Mouse (Mus musculus) bone marrow macrophage, adult 2 months (primary cell): ENCODE measurements at regions not wholly inside any gene's neighbourhood (a gene's known extent, or its start where the extent isn't known, plus 50 kb on each side); places are given as distances from the start of the nearest gene placed in this dataset.

Experiments used
- CTCF ChIP-seq: IDR thresholded peaks from 2 replicates; pipeline ENCODE4 v1.5.1; 2012; ENCODE audit warnings: low read depth, mild to moderate bottlenecking, low read length, moderate library complexity
- POLR2A ChIP-seq: IDR thresholded peaks from 2 replicates; pipeline ENCODE4 v1.6.1; 2012; ENCODE audit warnings: mild to moderate bottlenecking, low read depth, low read length, borderline replicate concordance

DNA sequence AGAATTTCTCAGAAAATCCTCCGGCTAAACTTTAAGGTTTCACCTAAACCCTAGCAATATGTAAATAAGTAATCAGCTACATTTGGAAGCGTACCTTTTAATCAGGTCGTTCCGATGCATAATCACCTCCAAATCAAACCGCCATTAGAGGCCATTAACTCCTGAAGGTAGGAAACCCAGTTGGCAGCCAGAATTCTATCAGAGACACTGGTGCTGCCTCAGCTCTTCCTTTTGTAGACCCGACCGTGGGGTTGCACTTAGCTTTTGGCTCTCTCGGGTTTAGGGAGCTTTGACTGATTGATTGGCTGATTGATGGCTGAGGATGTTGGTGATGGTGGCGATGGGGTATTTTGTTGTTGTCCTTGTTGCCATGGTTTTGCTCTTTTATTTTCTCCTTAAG, 389.3 kb upstream of the Acvr2a start:
- TF ChIP-seq CTCF (no peak), POLR2A (no peak)
